Mouse (Mus musculus): ENCODE measurements at regions not wholly inside any gene's neighbourhood (a gene's known extent, or its start where the extent isn't known, plus 50 kb on each side); places are given as distances from the start of the nearest gene placed in this dataset.

DNA sequence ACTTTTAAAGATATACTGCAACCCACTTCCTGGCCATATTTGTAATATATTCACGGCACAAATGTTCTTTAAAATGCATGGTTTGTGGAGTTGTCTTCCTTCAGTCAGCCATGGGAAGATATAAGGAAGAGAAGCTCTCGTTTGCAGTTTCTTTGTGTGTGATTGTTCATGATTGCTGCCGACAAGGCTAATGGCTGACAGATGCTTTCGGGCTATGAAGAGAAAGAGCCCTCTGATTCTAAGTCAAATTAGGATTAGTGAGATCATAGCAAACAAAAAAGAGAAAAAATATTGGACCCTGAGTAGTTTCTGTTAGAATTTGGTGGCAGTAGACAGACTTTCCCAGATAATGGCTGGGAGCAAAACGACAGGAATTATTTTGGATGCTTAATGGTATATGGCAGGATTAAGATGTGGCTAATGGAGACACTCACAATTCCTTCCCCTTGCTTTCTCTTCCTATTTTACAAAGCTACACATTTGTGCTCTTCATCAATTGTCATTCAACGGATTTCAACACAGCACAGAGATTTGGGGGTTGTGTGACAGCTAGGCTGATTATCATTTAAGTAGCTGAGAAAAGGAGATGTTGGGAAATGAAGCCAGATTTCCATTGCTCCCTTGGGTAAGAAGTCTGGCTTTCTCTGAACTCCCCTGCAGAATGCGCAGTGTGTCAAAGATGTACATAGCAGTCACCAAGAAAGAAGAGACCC is 273.4 kb upstream of the Hnrnpa3 start:
- H3K27ac ChIP-seq (ENCODE audit: low read length), result peak overlapping the region; percentile 61
- H3K36me3 ChIP-seq (ENCODE audit: control insufficient read depth, insufficient read depth), result no peaks in the 10 kb centered on the region
- peaks cover 11% of the 10 kb centered on the region; the same call in 1 of the 2 replicates for H3K4me1 ChIP-seq (replicated peaks; ENCODE audit: control insufficient read depth, insufficient read depth, low read length)
- no peaks in the 10 kb centered on the region for H3K27me3 ChIP-seq (replicated peaks; ENCODE audit: control insufficient read depth, insufficient read depth, low read length)
- H3K4me2 ChIP-seq (ENCODE audit: low read length), result no peak overlapping the region
- 31% methylated on average over 7 of the region's 7 CpGs for WGBS
- ATAC-seq, result peak; percentile 55; the same call in 1 of the 2 replicates
- no peak overlapping the region for H3K4me3 ChIP-seq (replicated peaks; ENCODE audit: low read length)
- no peak overlapping the region for H3K9ac ChIP-seq (replicated peaks; ENCODE audit: low read depth, low read length)
- H3K9me3 ChIP-seq (ENCODE audit: control insufficient read depth, low read length), result no peaks in the 10 kb centered on the region

DNA sequence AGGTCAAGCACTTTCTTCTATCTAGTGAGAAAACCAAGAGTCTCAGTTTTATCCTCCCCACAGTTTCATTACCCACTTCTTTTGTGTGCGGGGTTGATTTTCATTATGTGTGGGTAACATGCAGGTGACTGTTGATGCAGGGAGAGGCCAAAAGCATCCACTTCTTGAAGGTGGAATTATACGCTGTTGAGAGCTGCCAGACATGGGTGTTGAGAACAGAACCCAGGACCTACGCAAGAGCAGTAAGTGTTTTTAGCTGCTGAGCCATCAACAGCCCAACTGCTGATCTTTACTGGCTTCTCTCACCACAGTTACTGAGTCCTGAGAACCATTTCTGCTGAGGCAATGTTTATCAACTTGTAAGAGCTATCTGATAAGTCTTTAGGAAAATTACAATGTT is 272.4 kb upstream of the Hnrnpa3 start:
- no peak overlapping the region for H3K27ac ChIP-seq (ENCODE audit: low read length)
- no peak overlapping the region for H3K9ac ChIP-seq (replicated peaks; ENCODE audit: low read depth, low read length)
- 97% methylated on average over 3 of the region's 3 CpGs for WGBS
- no peak overlapping the region for H3K4me3 ChIP-seq (replicated peaks; ENCODE audit: low read length)
- H3K27me3 ChIP-seq (replicated peaks; ENCODE audit: control insufficient read depth, insufficient read depth, low read length), result no peaks in the 10 kb centered on the region
- no peaks in the 10 kb centered on the region for H3K9me3 ChIP-seq (ENCODE audit: control insufficient read depth, low read length)
- ATAC-seq, result no peak
- peaks cover 11% of the 10 kb centered on the region; the same call in 1 of the 2 replicates for H3K4me1 ChIP-seq (replicated peaks; ENCODE audit: control insufficient read depth, insufficient read depth, low read length)
- no peak overlapping the region for H3K4me2 ChIP-seq (ENCODE audit: low read length)
- H3K36me3 ChIP-seq (ENCODE audit: control insufficient read depth, insufficient read depth), result no peaks in the 10 kb centered on the region

DNA sequence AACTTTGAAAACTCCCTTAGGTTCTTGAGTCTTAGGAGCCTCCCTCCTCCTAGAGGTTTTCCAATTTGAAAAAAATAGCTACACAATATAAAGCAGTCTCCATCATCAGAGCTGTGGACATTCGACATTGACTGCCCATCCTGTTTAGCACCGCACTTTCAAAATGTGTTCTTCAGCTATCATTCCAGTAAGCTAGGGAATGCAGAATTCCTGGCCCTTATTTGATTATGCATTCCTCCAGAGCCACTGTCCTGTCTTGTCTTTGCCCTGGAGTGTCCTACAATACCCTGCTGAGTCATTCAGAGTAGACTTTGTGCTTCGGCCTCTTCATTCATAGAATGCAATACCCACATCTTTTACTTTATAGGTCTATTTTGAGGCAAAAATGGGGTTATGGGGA is 267.0 kb upstream of the Hnrnpa3 start:
- no peak for ATAC-seq
- WGBS, result 89% methylated on average over 3 of the region's 3 CpGs
- Histone ChIP-seq H3K9me3 (ENCODE audit: control insufficient read depth, low read length) (no peaks in the 10 kb centered on the region), H3K9ac (replicated peaks; ENCODE audit: low read depth, low read length) (no peak overlapping the region), H3K36me3 (ENCODE audit: control insufficient read depth, insufficient read depth) (no peaks in the 10 kb centered on the region), H3K27me3 (replicated peaks; ENCODE audit: control insufficient read depth, insufficient read depth, low read length) (no peaks in the 10 kb centered on the region), H3K27ac (ENCODE audit: low read length) (no peak overlapping the region), H3K4me2 (ENCODE audit: low read length) (no peak overlapping the region), H3K4me1 (replicated peaks; ENCODE audit: control insufficient read depth, insufficient read depth, low read length) (0 out of 2 replicates have a peak, but pooled peaks cover 2% of the 10 kb centered on the region), H3K4me3 (replicated peaks; ENCODE audit: low read length) (no peak overlapping the region)

DNA sequence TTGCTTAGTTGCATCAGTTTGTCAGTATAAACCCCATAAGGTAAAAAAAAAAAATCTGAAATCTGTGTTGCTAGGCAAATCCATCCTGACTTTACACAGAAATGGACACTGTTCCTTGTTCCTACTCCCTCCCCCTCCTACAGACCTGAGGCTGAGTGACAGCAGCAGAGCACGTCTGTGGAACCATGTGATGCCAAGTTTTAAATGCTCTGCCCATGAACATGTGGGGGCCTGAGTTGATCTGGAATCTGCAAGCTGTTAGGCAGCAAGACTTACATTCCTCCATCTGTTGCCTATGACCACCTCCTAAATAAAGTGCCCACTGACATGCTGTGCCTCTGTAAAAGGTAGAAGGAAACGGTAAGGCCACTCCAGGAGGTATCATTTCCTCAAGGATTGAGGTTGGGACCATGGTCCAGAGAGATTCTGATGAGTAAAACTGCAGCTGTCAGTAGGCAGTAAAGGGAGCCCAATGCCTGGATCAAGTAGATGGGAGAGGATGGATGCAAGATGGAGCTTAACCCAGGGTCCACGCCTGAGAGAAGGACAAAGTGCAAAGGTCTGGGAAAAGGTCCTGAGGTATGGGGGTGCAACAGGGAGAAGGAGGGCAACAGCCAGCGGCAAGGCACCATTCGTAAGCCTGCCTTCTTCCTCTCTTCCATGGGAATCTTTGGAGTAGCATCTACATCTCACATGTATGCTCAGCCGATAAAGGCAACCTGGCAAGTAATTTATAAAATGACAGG is 264.0 kb upstream of the Hnrnpa3 start:
- ATAC-seq, result no peak

DNA sequence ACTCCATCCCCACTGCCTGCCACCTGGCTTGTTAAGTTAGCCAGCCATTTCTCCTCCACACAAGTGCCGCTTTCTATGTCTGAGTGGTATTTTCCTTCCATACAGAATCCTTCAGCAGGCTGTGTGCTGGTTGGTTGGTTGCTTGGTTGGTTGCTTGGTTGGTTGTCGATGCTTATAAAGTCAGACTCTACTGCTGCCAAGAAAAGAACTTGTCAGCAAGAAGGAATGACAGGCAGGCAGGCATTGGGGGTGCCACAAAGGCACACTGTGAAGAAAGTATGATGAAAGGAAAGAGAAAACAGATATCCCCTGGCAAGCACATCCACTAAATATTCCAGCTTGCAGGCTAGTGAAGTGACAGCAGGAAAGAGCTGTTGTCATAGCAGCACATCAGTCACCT is 263.0 kb upstream of the Hnrnpa3 start:
- ATAC-seq, result no peak
- 56% methylated on average over 2 of the region's 2 CpGs for WGBS

More for the DNA sequence above, 264.0 kb upstream of the Hnrnpa3 start:
- no peak overlapping the region for H3K4me2 ChIP-seq (ENCODE audit: low read length)
- no peaks in the 10 kb centered on the region for H3K36me3 ChIP-seq (ENCODE audit: control insufficient read depth, insufficient read depth)
- no peak overlapping the region for H3K4me3 ChIP-seq (replicated peaks; ENCODE audit: low read length)
- 0 out of 2 replicates have a peak, but pooled peaks cover 2% of the 10 kb centered on the region for H3K4me1 ChIP-seq (replicated peaks; ENCODE audit: control insufficient read depth, insufficient read depth, low read length)
- no peaks in the 10 kb centered on the region for H3K27me3 ChIP-seq (replicated peaks; ENCODE audit: control insufficient read depth, insufficient read depth, low read length)
- 81% methylated on average over 6 of the region's 6 CpGs for WGBS
- H3K27ac ChIP-seq (ENCODE audit: low read length), result no peak overlapping the region
- H3K9ac ChIP-seq (replicated peaks; ENCODE audit: low read depth, low read length), result no peak overlapping the region
- no peaks in the 10 kb centered on the region for H3K9me3 ChIP-seq (ENCODE audit: control insufficient read depth, low read length)

DNA sequence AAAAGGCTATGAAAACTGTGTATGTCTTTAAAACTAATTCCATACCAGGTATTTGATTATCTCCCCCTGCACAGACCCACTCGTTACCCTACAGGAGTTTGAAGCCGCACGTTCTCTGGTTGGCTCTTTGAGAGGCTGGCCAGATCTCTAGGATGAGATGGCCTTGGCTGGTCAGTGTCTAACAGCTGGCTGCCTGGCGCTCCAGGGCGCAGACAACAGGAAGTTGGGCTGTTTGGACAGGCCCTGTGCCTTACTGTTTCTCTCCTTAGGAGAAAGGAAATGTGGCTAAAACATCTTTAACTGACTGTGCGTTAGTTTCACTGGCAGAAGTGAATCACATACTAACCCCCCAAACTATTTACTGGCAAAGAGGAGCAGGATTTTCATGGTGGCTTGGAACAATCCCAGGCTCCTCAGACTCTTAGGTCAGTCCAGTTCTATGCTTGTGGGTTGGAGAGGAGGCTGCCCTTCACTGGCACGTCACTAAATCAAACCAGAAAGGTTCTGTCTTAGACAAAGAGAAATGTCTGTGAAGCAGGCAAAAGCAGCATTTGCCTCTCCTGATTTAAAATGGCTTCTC is 258.7 kb upstream of the Hnrnpa3 start:
- H3K9me3 ChIP-seq (ENCODE audit: control insufficient read depth, low read length), result no peaks in the 10 kb centered on the region
- no peaks in the 10 kb centered on the region for H3K36me3 ChIP-seq (ENCODE audit: control insufficient read depth, insufficient read depth)
- 0 out of 2 replicates have a peak, but pooled peaks cover 2% of the 10 kb centered on the region for H3K4me1 ChIP-seq (replicated peaks; ENCODE audit: control insufficient read depth, insufficient read depth, low read length)
- no peaks in the 10 kb centered on the region for H3K27me3 ChIP-seq (replicated peaks; ENCODE audit: control insufficient read depth, insufficient read depth, low read length)
- H3K4me3 ChIP-seq (replicated peaks; ENCODE audit: low read length), result no peak overlapping the region
- WGBS, result 86% methylated on average over 7 of the region's 7 CpGs
- H3K4me2 ChIP-seq (ENCODE audit: low read length), result no peak overlapping the region
- ATAC-seq, result no peak
- H3K27ac ChIP-seq (ENCODE audit: low read length), result no peak overlapping the region
- no peak overlapping the region for H3K9ac ChIP-seq (replicated peaks; ENCODE audit: low read depth, low read length)

More for the DNA sequence above, 263.0 kb upstream of the Hnrnpa3 start:
- Histone ChIP-seq H3K4me2 (ENCODE audit: low read length) (no peak overlapping the region), H3K36me3 (ENCODE audit: control insufficient read depth, insufficient read depth) (no peaks in the 10 kb centered on the region), H3K9me3 (ENCODE audit: control insufficient read depth, low read length) (no peaks in the 10 kb centered on the region), H3K4me3 (replicated peaks; ENCODE audit: low read length) (no peak overlapping the region), H3K27ac (ENCODE audit: low read length) (no peak overlapping the region), H3K4me1 (replicated peaks; ENCODE audit: control insufficient read depth, insufficient read depth, low read length) (0 out of 2 replicates have a peak, but pooled peaks cover 2% of the 10 kb centered on the region), H3K27me3 (replicated peaks; ENCODE audit: control insufficient read depth, insufficient read depth, low read length) (no peaks in the 10 kb centered on the region), H3K9ac (replicated peaks; ENCODE audit: low read depth, low read length) (no peak overlapping the region)

DNA sequence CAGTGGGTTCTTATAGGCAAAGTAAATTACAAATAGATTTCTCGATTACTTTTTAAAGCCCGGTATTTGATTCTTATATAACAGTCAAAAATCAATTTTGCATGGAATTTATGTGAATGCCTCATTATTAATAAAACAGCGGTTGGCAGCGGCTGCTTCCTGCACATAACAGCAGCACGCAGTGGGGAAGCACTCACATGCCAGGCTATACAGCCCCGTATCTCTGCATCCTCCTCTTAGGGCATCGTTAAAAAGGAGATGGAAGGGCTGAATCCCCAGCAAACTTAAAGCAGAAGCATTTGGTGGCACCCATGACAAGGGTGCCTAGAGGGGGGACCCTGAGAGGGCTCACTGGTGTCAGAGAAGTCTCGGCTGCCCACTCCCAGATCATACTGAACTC is 255.3 kb upstream of the Hnrnpa3 start:
- Histone ChIP-seq H3K4me1 (replicated peaks; ENCODE audit: control insufficient read depth, insufficient read depth, low read length) (peaks cover 31% of the 10 kb centered on the region), H3K9ac (replicated peaks; ENCODE audit: low read depth, low read length) (no peak overlapping the region), H3K9me3 (ENCODE audit: control insufficient read depth, low read length) (no peaks in the 10 kb centered on the region), H3K4me3 (replicated peaks; ENCODE audit: low read length) (no peak overlapping the region), H3K4me2 (ENCODE audit: low read length) (no peak overlapping the region), H3K27ac (ENCODE audit: low read length) (no peak overlapping the region), H3K27me3 (replicated peaks; ENCODE audit: control insufficient read depth, insufficient read depth, low read length) (no peaks in the 10 kb centered on the region), H3K36me3 (ENCODE audit: control insufficient read depth, insufficient read depth) (no peaks in the 10 kb centered on the region)
- WGBS, result 67% methylated on average over 8 of the region's 8 CpGs
- no peak for ATAC-seq

DNA sequence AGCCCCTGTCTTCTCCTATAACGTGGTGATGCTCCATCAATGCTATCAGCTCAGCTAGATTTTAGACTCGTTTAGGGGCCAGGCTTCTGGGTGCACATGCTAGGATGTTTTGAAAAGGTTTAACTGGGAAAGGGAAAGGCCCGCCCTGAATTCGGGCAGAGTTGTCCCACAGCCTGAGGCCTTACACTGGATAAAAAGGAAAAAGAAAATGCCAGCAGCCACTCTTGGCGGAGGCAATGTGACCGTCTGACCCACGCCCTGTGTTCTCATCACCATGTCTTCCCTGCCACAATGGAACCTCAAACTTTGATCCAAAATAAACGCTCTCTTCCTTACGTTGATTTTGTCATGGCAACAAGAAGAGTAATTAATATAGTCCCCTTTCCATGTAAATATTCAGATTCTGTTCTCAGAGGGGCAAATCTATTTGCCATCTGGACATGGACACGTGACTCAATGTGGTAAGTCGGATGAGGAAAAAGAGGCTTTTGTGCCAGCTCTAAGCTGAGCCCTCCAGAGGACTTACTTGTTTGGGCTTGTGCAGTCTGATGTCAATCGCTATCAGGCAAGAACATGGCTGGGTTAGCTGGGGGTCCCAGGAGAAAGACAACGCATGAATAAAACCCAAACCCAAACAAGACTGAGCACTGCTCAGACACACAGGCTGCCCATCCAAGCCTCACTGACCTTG is 253.4 kb upstream of the Hnrnpa3 start:
- no peak overlapping the region for H3K4me3 ChIP-seq (replicated peaks; ENCODE audit: low read length)
- ATAC-seq, result peak; percentile 57
- H3K9ac ChIP-seq (replicated peaks; ENCODE audit: low read depth, low read length), result no peak overlapping the region
- 49% methylated on average over 13 of the region's 13 CpGs for WGBS
- peaks cover 31% of the 10 kb centered on the region for H3K4me1 ChIP-seq (replicated peaks; ENCODE audit: control insufficient read depth, insufficient read depth, low read length)
- no peak overlapping the region for H3K27ac ChIP-seq (ENCODE audit: low read length)
- no peaks in the 10 kb centered on the region for H3K36me3 ChIP-seq (ENCODE audit: control insufficient read depth, insufficient read depth)
- no peaks in the 10 kb centered on the region for H3K27me3 ChIP-seq (replicated peaks; ENCODE audit: control insufficient read depth, insufficient read depth, low read length)
- no peak overlapping the region for H3K4me2 ChIP-seq (ENCODE audit: low read length)
- no peaks in the 10 kb centered on the region for H3K9me3 ChIP-seq (ENCODE audit: control insufficient read depth, low read length)
